Mouse (Mus musculus) neural tube, embryonic 11.5 days (tissue): Measurements from ENCODE around the gene Thbs1. TPM values are rescaled to one million over a fixed set of nuclear protein-coding genes. Genes with fewer than 3 reads are reported as not detected.

Experiments
- ATAC-seq: fragments of 200-750 bp; cut with Nextera tagmentation; 2 replicates; pipeline ENCODE4 v1.8.0; 2017; ENCODE audit warnings: moderate number of reproducible peaks, mild to moderate bottlenecking, moderate TSS enrichment, moderate library complexity; ENCODE audit not compliant: insufficient read depth, low FRiP score, low TSS enrichment
- DNase-seq: peaks from one replicate; pipeline ENCODE4 v3.0.0-alpha.2; 2015; ENCODE audit warnings: low spot score
- H3K27ac ChIP-seq: fragments of 300-500 bp; sonication (generic); 2 replicates; pipeline ENCODE4 v1.5.1; 2014; ENCODE audit warnings: low read depth, mild to moderate bottlenecking, low read length
- H3K27me3 ChIP-seq: fragments of 300-500 bp; sonication (generic); 2 replicates; pipeline ENCODE4 v1.6.1; 2014; ENCODE audit warnings: mild to moderate bottlenecking, low read length, mixed read lengths; ENCODE audit not compliant: control insufficient read depth, insufficient read depth
- H3K36me3 ChIP-seq: fragments of 300-500 bp; sonication (generic); 2 replicates; pipeline ENCODE4 v1.6.1; 2014; ENCODE audit warnings: mild to moderate bottlenecking, low read length, moderate library complexity, mixed read lengths; ENCODE audit not compliant: control insufficient read depth, insufficient read depth
- H3K4me1 ChIP-seq: fragments of 300-500 bp; sonication (generic); 2 replicates; pipeline ENCODE4 v1.6.1; 2014; ENCODE audit warnings: low read length, mixed read lengths; ENCODE audit not compliant: control insufficient read depth, insufficient read depth
- H3K4me2 ChIP-seq: fragments of 300-500 bp; sonication (generic); 2 replicates; pipeline ENCODE4 v1.6.1; 2014; ENCODE audit warnings: low read depth, mild to moderate bottlenecking, moderate library complexity
- H3K4me3 ChIP-seq: fragments of 300-500 bp; sonication (generic); 2 replicates; pipeline ENCODE4 v1.5.1; 2014; ENCODE audit warnings: low read depth, low read length
- H3K9ac ChIP-seq: fragments of 300-500 bp; sonication (generic); 2 replicates; pipeline ENCODE4 v1.6.1; 2014; ENCODE audit warnings: mild to moderate bottlenecking, low read length
- H3K9me3 ChIP-seq: fragments of 300-500 bp; sonication (generic); 2 replicates; pipeline ENCODE4 v1.6.1; 2016; ENCODE audit warnings: low read length; ENCODE audit not compliant: control insufficient read depth
- WGBS: fragments of 180-500 bp; shearing (Covaris S2); extraction: QIAGEN DNeasy Blood & Tissue Kit; methylation state at CpG from one replicate; pipeline ENCODE4 v1.1.7; 2014; 5-methylcytosine and 5-hydroxymethylcytosine counted together
- polyA plus RNA-seq: library from polyadenylated mRNA; unstranded; fragments of >200 nt; fragmentation: Nextera tagmentation; extraction: Ambion mirVana; gene quantifications from 2 replicates; pipeline ENCODE4 v1.2.1, GENCODE M21; 2014

The Thbs1 gene
- polyA plus RNA-seq, 1 experiment from 2014 or later: 36.9 TPM

DNA sequence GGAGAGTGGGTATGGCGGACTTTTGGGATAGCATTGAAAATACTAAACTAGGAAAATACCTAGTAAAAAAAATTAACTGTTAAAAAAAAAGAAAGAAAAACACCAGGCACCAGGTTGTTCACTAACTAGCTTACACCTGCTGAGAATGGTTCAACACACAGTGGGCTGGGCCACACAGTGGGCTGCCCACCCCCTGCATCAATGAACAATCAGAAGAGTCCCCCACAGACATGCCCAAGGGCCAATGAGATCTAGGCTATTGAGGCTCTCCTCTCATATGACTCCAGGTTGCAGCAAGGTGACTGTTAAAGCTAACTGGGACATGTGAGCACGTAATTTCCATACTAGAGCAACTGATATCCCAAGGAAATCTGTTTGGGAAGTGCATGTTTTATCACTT is 54.0 kb downstream of the Thbs1 start:
- no peak overlapping the region for H3K9ac ChIP-seq
- H3K36me3 ChIP-seq: no peaks in the 10 kb centered on the region
- WGBS: 87% methylated on average over 2 of the region's 2 CpGs
- no peak overlapping the region for H3K4me3 ChIP-seq
- H3K4me1 ChIP-seq: no peaks in the 10 kb centered on the region
- DNase-seq (no peak), ATAC-seq (no peak)
- H3K4me2 ChIP-seq: no peak overlapping the region
- H3K9me3 ChIP-seq: no peaks in the 10 kb centered on the region
- no peaks in the 10 kb centered on the region for H3K27me3 ChIP-seq
- H3K27ac ChIP-seq: no peak overlapping the region

GRCm38 (mm10) chr2:118167731-118168130 is 56.1 kb downstream of the Thbs1 start:
- H3K9ac ChIP-seq: no peak overlapping the region
- WGBS: 84% methylated on average over 4 of the region's 4 CpGs

GRCm38 (mm10) chr2:118168225-118168624 is 56.5 kb downstream of the Thbs1 start:
- Histone ChIP-seq H3K4me2 (no peak overlapping the region), H3K27ac (no peak overlapping the region), H3K9me3 (no peaks in the 10 kb centered on the region), H3K27me3 (no peaks in the 10 kb centered on the region), H3K4me3 (no peak overlapping the region), H3K36me3 (no peaks in the 10 kb centered on the region), H3K9ac (no peak overlapping the region), H3K4me1 (no peaks in the 10 kb centered on the region)
- ATAC-seq: no peak
- DNase-seq: no peak
- WGBS: 76% methylated on average over 1 of the region's 1 CpGs

More at GRCm38 (mm10) chr2:118167731-118168130, 56.1 kb downstream of the Thbs1 start:
- H3K36me3 ChIP-seq: no peaks in the 10 kb centered on the region
- DNase-seq (no peak), ATAC-seq (no peak)
- no peaks in the 10 kb centered on the region for H3K4me1 ChIP-seq
- H3K27me3 ChIP-seq: no peaks in the 10 kb centered on the region
- H3K9me3 ChIP-seq: no peaks in the 10 kb centered on the region
- no peak overlapping the region for H3K4me3 ChIP-seq
- H3K27ac ChIP-seq: no peak overlapping the region
- H3K4me2 ChIP-seq: no peak overlapping the region

DNA sequence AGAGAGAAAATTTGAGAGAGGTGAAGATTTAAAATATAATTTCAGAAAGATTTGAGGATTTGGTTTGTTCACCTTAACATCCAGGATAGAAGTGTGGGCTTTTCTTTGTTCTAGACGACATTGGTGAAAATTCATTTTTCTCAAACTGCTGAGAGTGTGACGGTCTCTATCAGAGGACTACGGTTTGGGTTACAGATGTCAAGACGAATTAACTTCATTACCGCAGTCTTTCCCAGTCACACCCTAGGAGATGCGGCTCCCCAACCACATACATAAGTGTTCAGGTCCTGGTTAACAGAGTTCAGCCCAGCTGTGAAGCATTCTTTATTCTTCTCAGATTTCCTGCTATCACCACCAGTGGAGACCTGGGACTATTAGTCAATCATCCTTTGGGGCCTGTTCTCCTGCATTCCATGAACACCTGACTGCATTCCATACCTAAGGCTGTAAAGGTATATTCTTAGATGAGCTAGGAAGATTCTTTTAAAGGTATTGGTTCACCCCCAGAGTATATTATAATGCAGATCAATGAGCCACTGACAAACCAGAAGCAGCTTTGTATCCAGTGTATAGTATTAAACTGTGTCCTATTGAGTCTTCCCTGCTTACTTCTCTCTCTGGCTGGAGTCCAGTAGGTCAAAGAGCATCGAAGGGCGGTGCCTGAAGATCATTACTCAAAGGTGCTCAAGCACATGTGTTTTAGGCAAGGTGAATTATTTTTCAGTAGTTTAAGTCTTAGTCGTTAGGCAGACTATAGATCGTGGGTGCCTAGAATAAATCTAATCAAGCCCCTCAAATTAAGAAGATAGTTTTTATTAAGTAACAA is 63.1 kb downstream of the Thbs1 start:
- no peaks in the 10 kb centered on the region for H3K36me3 ChIP-seq
- H3K27ac ChIP-seq: no peak overlapping the region
- no peak overlapping the region for H3K4me2 ChIP-seq
- no peak for DNase-seq
- no peaks in the 10 kb centered on the region for H3K27me3 ChIP-seq
- no peak overlapping the region for H3K4me3 ChIP-seq
- H3K9ac ChIP-seq: no peak overlapping the region
- ATAC-seq: no peak
- H3K4me1 ChIP-seq: no peaks in the 10 kb centered on the region
- H3K9me3 ChIP-seq: no peaks in the 10 kb centered on the region
- WGBS: 82% methylated on average over 10 of the region's 10 CpGs

Other genes starting within 250 kb of the Thbs1 start
- gene Fsip1, start 145.1 kb downstream of the Thbs1 start, polyA plus RNA-seq: 2.6 and 3.3 TPM in 2 replicates